Mouse (Mus musculus): ENCODE measurements at regions not wholly inside any gene's neighbourhood (a gene's known extent, or its start where the extent isn't known, plus 50 kb on each side); places are given as distances from the start of the nearest gene placed in this dataset.

- no peak for TF ChIP-seq POU5F1 (IDR thresholded peaks at IDR 0.05; ENCODE audit: borderline replicate concordance, low read length)
- TF ChIP-seq CTCF (conservative IDR thresholded peaks at IDR 0.05; ENCODE audit: low read length), result peak; percentile 12
- Histone ChIP-seq H3K9me3 (ENCODE audit: low read length) (no peaks in the 10 kb centered on the region), H3K4me1 (replicated peaks; ENCODE audit: low read depth, low read length) (no peaks in the 10 kb centered on the region), H3K4me3 (replicated peaks; ENCODE audit: low read length) (no peak overlapping the region), H3K36me3 (ENCODE audit: insufficient read depth, low read length) (no peaks in the 10 kb centered on the region), H3K27me3 (ENCODE audit: insufficient read depth, low read length) (no peaks in the 10 kb centered on the region)
These were observed 73.6 kb downstream of the Rtl3 start for GRCm38 (mm10) chrX:106766812-106767211.
